Mouse (Mus musculus) c-Kit-negative CD71-positive TER-119-positive erythroid progenitor cells, embryonic 14.5 days (primary cell): ENCODE measurements at regions not wholly inside any gene's neighbourhood (a gene's known extent, or its start where the extent isn't known, plus 50 kb on each side); places are given as distances from the start of the nearest gene placed in this dataset.
A peak's percentile ranks its signal among the peaks of the same experiment; 100 is the strongest.
"Not testable (repeated sequence)": the region's sequence is repeated elsewhere in the genome, so short reads cannot be mapped to it uniquely, and the experiment has no call there.

Experiments
- DNase-seq: peaks from one replicate; pipeline ENCODE4 v3.0.0-alpha.2; 2013; ENCODE audit warnings: low read depth, low spot score

GRCm38 (mm10) chr13:74563483-74564330 lies 69.9 kb upstream of the Zfp825 start:
- peak; percentile 9 for DNase-seq

- not testable (repeated sequence) for DNase-seq
Observed at GRCm38 (mm10) chr13:74564331-74564727, 70.5 kb upstream of the Zfp825 start.

GRCm38 (mm10) chr13:74569967-74570366 lies 69.4 kb upstream of the Erap1 start:
- peak; percentile 1 for DNase-seq
